Mouse (Mus musculus) spleen, adult 2 months (tissue): ENCODE data around the gene Prkca.

Experiments
- CTCF ChIP-seq: fragments of 200-500 bp; IDR thresholded peaks from 2 replicates; pipeline ENCODE4 v1.5.1; 2011; ENCODE audit warnings: mild to moderate bottlenecking, inconsistent platforms; ENCODE audit not compliant: insufficient read depth, insufficient read length, insufficient replicate concordance; ENCODE audit errors: extremely low read depth
- POLR2A ChIP-seq: fragments of 200-500 bp; IDR thresholded peaks from 2 replicates; pipeline ENCODE4 v1.6.1; 2011; ENCODE audit warnings: low read depth, low read length, inconsistent platforms

GRCm38 (mm10) chr11:108364945-108365589 lies 21.3 kb upstream of the Prkca start:
- TF ChIP-seq CTCF = no peak
- no peak for TF ChIP-seq POLR2A
